Mouse (Mus musculus): ENCODE data around the gene Msantd2.

Gene Msantd2

DNA sequence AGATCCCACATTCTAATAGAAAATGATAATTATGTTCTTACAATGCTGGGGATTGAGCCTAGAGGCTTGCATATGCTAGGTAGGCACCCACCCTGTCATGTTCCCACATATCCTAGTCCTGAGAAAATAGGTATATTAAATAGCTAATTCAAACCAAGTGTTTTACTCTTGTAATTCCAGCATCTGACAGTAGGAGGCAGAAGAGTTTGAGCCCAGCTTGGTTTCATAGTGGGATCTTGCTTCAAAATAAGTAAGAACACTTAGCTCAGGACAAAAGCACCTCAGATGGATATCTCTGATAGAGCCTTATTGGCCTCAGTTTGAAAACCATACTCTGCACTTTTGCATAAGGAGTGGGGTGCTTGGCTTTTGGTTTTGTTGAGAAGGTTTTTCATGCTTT lies 15.2 kb downstream of the Msantd2 start:
- DNase-seq (ENCODE audit: low read depth, low spot score) = peak; percentile 19

DNA sequence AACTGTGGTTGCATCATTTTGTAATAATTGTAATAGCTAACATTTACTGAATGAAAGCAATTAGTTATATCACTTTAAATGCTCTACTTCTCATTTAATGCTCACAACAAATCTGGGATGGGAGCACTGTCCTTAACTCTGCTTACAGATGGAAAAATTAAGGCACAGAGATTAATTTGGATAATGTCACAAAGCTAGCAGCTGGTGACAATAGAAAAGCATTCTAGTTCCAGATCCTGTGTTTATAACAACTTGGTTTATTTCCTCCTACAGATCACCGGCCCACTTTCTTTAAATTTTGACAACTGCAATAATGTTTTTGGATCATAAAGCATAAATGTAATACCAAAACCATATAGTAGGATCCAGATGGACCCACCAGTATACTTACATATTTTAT lies 16.9 kb downstream of the Msantd2 start:
- DNase-seq (ENCODE audit: low read depth, low spot score) = no peak

DNA sequence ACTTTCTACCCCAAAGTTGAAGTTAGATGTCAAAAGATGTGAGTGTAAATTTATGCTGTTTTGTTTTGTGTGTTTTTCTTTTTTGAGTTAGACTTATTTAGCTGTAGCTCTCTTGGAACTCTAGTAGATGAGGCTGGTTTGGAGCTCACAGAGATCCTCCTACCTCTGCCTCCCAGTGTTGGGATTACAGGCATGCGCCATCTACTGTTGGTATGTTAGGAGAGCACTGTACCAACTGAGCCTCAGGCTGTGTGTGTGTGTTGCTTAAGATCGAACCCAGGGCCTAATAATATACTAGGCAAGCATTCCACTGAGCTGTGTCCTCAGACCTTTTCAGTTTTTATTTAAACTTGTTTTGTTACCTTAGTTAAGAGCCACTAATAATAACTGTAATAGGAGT lies 23.0 kb downstream of the Msantd2 start:
- DNase-seq (ENCODE audit: low read depth, low spot score) = no peak

DNA sequence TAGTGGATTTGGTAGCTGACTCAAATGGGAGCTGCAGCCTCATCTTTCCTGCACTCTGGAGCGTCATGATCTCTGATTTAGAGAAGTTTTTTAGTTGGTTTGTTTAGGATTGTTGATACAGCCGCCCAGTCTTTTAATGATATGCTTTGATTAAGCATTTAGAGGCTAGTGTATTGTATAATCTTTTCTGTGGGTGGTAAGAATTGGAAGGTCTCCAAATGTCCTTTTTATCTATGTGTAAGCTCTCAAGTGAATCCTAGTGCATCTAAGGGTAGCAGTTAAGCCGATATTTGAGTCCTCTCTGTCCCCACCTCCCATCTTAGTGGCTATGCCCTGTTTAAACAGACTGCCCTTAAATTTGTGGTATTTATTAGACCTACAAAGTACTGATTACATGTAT lies 25.3 kb downstream of the Msantd2 start:
- no peak for DNase-seq (ENCODE audit: low read depth, low spot score)

DNA sequence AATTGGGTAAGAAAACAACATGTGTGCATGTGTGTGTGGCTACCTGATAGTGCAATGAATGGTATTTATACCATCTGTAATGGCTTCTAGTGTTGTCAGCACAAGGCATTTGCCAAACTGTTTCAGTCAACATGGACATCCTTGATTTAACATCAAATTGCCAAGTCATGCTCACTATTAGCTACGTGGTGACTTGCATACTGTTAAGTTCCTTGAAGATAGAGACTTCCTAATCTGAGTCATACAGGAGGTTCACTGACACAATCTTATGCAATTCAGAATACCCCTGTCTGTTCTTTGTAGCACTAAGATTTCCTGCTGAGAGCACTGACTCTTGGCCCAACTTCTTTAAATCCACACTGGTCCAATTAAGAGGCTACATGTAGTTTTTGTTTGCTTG lies 28.3 kb downstream of the Msantd2 start:
- no peak for DNase-seq (ENCODE audit: low read depth, low spot score)

DNA sequence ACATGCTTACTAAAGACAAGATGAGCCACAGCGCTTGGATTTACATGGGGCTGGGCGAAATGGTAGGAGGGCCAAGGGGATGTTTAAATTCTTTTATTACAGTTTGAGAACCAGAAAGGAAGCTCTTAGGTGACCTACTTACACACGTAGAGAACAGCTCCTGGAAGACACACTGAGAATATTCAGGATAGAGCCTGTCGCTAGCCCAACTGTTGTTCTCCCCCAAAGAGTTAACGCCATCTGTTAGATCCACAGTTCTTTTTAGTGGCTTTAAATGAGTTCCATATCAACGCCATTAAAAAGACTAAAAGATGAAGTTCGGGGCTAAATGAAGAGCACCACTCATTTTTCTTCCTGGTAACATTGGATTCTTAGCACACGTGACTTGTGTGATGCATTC lies 29.9 kb downstream of the Msantd2 start:
- no peak for DNase-seq (ENCODE audit: low read depth, low spot score)

DNA sequence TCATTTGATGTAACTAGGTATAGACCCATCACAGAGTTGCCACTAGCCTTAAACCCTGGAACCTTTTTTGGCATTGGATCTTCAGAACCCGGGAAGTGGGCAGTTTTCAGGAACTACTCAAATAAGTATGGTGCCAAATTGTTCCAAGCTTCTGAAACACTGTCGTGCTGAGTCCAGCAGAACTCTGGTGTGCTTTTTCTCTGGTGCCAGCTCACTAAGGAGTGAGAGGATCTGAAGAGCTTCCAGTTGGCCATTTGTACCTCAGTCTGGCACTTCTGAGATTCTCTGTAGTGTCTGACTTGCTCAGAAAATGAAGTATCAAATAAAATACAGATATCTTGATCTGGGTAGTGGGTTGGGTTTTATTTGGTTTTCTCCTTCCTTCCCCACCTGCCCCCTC lies 30.9 kb downstream of the Msantd2 start:
- no peak for DNase-seq (ENCODE audit: low read depth, low spot score)

DNA sequence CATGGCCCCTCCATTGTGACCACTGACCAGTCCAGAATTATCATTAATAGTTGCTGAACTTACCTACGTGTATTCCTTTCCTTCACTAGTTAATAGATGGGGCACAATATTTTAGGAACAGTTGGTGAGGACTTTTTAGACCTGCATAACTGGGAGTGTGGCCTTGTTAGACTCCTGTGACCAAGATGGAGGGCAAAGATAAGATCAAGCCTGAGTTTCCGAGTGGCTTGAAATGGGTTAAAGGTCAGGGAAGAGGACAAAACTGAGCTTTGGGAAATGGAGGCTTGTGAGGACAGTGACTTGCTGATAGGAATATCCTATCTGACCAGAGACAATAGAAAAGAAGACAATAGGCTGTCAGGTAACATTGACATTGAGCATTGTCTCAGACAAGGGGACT lies 36.3 kb downstream of the Msantd2 start:
- DNase-seq (ENCODE audit: low read depth, low spot score) = no peak

DNA sequence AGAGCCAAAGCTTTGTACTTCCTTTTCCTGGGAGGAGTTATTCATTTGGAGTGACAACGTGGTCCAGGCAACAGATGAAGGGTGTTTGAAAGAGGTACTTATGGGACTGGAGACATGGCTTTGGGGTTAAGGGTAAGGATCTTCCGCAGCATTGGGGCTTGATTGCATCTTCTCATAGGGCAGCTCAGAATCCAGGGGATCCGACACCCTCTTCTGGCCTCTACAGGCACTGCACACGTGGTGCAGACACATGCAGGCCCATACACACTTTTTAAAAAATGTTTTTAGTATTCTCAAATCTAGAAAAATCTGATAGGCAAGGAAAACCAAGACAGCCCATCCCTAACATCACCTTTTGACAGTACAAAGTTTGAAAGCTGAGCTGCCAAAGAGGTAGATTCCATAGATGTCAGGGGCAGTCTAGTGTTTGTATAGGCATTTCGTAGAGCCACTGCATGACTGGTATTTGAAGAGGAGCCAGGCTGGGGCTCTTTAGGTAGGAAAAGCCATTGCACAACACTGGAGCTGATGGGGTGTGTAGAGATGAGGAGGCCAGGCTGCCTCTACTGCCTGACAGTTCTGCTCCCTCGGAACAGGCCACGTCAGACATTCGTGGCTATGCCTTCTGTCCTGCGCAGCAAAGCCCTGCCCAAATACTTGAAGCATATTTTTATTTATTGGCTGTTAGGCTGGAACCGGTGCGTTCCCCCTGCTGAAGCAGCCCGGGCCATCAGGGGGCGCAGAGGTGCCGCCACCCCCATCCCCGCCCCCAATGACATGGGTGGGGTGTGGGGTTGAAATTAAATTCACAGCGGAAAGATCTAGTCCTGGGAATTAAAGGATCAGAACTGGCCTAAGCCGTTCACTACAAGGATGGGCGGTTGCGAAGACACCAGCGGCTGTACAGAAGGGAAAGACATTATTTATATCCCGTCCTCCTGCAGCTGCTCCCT lies 37.6 kb downstream of the Msantd2 start:
- DNase-seq (ENCODE audit: low read depth, low spot score) = no peak

DNA sequence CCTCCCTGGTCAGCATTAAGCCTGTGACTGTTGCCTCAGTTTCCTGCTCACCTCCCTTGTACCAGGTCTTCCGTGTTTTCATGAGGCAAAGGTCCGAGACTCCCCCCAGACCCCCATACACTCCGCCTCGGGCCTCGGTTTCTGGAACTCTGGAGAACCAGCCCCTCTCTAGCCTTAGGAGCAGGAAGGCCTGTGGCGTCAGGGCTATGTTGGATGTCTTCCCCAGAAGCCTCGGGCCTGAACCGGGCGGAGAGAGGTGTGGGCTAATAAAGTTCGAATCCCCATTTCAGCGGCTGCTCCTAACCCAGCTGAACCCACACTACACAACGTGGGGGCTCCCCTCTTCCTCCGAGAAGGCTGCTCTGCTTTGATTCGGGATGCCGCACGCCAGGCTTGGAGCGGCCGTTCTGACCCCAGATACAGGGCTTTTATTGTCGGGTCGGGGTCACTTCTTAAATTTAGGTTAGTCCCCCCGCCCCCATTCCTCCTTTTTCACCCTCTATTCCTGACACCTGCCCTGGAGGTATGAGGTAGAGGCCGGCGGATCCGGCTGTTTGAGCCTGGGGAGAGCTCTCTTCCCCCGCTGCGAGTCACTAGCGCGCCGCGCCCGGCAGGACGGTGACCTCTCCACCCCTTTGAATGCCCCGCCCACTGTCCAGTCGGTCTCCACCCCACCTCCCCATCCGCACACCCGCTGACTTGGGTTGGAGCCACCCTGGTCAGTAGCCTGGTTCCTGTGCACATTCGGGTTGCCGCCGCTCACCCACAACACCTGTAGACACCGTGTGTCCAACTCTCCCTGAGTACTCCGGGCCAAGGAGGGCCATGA lies 38.5 kb downstream of the Msantd2 start, which contains the start of gene Esam:
TSS of gene Esam (plus strand) at position 683 of the 829 bp plus-strand sequence.
- no peak for DNase-seq (ENCODE audit: low read depth, low spot score)

DNA sequence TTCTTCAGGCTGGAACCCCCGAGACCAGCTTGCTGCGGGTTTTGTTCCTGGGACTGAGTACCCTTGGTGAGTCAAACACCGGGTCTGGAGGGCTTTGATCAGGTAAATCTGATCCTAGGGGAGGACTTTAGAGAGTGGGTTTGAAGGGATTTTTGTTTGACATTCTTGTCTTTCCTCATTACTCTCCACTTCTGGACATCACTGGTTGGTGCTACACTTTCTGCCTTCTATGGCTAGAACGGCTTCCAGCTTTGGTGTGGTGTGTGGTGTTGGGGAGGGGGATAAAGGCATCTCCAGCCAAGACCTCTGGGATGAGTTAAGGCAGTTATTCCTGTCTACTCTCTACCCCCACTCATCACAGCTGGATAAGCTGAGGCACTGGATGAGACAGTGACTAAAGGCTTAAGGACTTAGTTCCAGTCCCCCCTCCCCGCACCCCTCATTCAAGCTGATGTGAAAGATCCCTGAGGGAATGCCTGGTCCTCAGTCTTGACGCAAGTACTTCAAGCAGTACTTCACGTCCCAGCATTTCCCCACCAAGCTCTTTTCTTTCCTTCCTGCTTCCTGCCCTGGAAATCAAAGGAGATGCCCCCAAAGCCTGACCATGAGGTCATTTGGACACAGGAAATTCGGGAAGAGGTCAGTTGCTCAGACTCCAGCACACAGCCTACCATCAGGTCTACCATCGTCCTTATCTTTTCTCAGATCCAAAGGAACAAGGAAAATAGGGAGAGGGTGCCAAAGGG lies 39.3 kb downstream of the Msantd2 start:
- no peak for DNase-seq (ENCODE audit: low read depth, low spot score)

DNA sequence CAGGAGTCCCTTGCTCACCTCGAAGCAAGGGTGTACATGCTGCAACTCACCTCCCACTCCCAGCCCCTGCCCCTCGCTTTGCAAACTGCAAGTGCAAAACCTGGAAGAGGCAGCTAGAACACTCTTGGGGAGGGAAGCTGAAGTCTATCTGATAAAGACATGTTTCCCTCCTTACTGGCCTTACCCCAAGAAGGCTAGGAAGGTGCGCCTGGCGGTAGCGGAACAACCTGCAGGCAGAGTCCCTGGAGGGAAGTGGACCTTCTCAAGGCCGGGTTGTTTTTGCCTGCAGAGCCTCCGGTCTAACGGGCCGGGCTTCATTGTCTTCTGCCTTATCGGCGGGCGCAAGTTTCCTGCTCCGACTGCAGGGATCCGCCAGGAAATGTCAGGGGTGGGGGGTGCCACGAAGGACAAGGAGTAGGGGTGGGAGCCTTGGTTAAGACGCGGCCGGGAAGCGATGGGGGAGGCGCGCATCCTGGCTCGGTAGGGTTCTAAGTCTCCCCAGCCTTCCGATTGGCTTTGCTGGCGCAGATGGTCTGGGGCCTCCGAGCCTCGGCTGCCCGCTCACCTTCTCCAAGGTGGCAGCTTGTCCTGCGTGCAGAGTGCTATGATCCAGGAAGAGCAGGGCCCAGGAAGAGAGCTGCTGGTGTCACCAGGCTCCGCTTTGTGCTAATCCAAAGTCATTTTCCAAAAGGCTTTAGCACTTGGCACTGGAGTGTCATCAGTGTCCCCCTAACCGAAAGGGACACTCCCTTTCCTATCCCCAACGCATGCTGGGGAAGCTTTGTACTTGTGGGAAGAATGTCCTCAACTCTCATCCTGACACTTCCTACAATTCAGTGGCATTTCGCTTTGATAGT lies 41.1 kb downstream of the Msantd2 start:
- DNase-seq (ENCODE audit: low read depth, low spot score) = no peak

DNA sequence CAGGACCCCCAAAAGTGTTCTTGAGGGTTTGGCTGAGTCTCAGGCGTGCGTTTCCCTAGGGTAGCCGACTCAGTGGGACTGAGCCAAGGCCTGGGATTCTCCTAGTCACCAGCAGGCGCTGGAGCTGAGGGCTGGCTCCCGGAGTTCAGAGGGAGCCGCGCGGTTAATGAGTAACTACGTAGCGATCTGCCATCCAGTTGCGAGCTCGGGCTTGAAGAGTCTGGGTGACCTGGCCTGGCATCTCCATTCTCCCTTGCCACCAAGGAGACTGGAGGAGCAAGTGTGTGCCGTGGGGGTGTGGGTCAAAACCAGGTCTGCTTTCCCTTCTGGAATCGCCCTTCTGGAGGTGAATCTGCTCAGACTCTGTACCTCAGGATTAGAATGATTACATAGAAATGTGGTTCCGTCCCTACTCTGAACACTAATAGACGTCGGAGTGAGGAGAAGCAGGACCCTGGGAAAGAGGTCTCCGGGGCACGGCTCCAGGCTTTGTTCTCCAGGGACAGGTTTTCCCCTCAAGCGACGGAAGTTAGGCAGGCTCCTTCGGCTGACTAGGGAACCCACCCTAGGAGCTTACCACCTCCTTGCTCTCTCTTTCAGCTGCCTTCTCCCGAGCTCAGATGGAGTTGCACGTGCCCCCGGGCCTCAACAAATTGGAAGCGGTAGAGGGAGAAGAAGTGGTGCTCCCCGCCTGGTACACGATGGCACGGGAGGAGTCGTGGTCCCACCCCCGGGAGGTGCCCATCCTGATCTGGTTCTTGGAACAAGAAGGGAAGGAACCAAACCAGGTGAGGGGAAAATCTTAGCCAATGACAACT lies 42.0 kb downstream of the Msantd2 start:
- no peak for DNase-seq (ENCODE audit: low read depth, low spot score)

DNA sequence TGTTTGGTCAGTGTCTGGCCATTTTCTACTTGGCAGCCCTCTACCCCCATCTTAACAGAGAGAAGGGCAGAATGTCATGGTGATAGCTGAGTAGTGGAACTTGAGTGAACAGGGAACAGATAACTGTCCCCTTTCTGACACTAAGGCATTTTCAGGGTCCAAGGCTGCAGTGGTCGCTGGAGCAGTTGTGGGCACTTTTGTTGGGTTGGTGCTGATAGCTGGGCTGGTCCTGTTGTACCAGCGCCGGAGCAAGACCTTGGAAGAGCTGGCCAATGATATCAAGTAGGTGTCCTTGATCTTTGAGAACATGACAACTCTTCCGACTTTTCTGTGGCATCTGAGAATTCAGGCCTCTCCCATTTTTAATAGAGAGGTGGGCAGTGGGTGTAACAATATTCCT lies 47.7 kb downstream of the Msantd2 start:
- no peak for DNase-seq (ENCODE audit: low read depth, low spot score)

DNA sequence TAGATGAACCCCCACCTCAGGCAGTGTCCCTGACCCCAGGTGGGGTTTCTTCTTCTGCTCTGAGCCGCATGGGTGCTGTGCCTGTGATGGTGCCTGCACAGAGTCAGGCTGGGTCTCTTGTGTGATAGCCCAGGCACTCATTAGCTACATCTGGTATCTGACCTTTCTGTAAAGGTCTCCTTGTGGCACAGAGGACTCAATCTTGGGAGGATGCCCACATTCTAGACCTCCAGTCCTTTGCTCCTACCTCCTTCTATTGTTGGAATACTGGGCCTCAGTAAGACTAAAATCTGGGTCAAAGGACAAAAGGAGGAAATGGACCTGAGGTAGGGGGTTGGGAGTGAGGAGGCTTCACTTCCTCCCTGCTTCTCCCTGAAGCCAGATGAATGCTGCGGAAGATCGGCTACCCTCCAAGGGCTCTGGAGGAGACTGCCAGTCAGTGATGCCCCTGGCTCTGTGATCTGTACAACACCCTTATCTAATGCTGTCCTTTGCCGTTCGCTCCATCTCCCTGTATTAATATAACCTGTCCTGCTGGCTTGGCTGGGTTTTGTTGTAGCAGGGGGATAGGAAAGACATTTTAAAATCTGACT lies 48.6 kb downstream of the Msantd2 start:
- no peak for DNase-seq (ENCODE audit: low read depth, low spot score)

DNA sequence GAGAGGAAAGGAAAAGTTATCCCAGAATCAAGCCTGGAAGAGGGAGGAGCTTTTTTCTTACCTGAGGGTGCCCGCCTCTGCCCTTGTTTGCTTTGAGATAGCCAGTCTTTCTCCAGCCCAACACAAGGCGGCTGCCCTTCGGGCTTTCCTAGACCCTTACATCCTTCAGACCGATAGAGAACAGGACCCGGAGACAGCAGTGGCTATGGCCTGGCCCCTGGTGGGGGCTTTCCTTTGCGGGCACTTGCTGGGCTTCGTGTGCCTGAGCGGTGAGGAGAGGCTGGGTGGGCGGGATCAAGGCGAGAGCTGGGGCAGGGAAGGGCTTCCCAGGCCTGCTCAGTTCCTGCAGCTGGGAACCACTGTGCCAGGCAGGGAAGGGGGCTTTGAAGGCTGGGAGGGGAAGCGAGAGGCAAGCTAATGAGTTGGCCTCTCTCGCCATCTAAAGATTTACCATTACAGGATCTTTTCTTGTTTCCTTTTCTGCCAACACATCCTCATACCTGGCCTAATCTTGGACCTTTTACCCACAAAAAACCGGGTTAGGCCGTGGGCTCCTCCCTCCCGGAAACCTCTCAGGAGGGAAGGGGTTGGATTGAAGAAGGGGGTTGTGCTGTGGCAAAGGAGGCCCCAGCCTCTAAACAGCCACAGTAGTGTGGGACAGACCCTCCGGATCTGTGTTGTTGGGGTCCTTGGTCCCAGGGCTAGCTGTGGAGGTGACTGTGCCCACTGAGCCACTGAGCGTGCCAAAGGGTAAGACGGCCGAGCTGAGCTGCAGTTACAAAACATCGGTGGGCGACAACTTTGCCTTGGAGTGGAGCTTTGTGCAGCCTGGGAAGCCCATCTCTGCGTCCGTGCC lies 50.3 kb downstream of the Msantd2 start, which contains the start of gene Vsig2:
TSS of gene Vsig2 (plus strand) at position 86 of the 856 bp plus-strand sequence.
- DNase-seq (ENCODE audit: low read depth, low spot score) = no peak

DNA sequence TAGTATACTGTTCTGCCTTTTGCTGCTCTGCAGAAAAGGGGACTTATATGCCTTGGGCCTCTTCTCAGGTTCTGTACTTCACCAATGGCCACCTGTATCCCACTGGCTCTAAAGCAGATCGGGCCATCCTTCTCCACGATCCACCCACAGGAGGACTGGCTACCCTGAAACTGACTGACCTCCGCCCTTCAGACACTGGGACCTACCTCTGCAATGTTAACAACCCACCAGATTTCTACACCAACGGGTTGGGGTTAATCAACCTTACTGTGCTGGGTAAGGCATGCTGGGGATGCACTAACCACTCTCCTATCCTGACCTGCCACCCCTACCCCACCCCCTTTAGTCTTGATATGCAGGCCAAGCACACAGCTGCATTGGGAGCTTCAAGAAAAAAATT lies 51.1 kb downstream of the Msantd2 start:
- DNase-seq (ENCODE audit: low read depth, low spot score) = no peak

DNA sequence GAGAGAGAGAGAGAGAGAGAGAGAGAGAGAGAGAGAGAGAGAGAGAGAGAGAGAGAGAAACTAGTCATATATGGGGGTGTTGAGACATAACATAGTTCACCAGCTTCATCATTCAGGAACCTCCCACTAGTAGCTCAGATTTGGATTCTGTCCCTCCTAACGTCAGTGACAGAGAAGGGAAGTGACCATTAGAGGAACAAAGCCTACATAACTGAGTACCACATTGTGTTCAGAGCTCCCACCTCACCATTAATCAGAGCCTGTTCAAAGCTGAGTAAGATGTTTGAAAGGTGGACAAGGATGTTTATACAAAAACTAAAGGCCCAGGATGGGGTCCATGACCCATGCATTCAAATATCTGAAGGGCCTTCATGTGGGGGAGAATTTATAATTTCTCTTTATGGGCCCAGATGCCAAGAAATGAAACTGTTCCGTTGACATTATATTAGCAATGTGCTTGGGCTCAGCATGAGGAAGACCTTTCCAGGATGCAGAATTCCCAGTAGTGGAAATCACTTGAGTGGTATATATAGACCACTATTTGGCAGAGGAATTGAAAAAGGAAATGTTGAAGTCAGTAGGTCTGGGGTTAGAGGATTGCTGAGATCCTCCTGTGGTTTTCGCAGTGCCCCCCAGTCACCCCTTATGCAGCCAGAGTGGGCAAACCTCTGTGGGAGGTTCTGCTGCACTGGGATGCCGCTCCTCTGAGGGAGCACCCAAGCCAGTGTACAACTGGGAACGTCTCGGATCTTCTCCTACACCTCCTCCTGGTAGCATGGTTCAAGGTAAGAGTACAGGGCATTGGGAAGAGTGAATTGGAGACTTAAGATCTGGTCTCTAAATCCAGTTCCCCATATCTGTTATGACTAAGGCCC lies 51.8 kb downstream of the Msantd2 start:
- DNase-seq (ENCODE audit: low read depth, low spot score) = no peak
